Mouse (Mus musculus): ENCODE results near the gene Gm38100.

GRCm38 (mm10) chr1:175912038-175912437 lies 8.1 kb upstream of the Gm38100 start:
- no peak for TF ChIP-seq POLR2A (IDR thresholded peaks at IDR 0.05; ENCODE audit: borderline replicate concordance, low read depth, low read length)
- no peak for TF ChIP-seq CTCF (IDR thresholded peaks at IDR 0.05; ENCODE audit: low read depth, low read length)
